Mouse (Mus musculus) R1 (cell line): Measurements from ENCODE around the gene Cux1.

ENCODE experiments used
- DNase-seq: peaks from one replicate; pipeline ENCODE4 v3.0.0-alpha.2; 2018; ENCODE audit warnings: low read depth, low spot score

Cux1 gene

DNA sequence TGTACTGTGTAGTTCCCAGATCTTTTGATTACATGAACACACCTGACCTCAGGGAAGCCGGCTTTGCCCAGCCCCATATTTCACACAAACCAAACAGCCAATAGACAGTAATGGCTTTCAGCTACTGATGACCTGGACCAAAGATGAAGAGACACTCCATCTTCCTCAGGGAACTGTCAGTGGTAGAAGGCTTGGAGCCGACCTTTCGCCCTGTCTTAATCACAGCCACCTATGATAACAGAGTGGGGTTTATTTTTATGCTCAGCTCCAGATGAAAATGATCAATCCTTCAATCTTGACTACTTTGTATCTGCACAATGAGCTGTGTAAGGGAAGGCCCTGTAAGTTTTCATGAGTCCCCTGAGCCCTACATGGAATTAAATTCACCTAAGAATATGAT is 93.2 kb downstream of the Cux1 start:
- DNase-seq, result no peak

DNA sequence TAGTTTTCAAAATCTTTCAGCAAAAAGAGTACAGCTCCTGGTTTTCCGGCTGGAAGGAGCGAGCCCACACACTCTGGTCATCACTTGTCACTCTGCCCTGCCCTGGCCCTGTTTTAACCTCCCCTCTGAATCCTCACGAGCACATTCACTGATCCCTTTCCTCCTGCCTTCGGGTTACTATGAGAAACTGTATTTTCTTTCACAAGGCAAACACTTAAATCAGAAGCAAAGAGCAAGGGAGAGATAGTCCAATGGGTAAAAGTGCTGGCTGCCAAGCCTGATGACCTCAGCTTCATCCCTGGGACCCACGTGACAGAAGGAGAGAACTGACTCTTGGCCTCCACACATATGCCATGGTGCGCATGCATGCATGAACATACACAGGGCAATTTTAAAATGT is 94.0 kb downstream of the Cux1 start:
- no peak for DNase-seq

DNA sequence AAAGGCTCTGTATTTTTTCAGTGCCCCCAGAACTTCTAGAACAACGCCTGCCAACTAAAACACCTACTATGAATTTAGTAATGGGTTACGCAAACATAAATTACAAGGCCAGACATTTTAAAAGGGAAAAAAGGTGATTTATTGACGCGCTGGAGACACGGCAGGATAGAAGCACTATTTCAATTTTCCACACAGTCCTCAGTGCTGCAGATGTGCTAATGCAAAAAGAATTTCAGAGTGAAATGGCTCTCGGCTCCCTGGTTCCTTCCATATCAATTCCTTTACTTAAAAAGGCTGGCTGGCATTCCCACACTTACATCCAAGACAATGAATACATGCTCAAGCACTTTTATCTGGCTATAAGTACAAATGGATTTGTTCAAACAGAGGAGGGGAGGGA is 94.4 kb downstream of the Cux1 start:
- no peak for DNase-seq

DNA sequence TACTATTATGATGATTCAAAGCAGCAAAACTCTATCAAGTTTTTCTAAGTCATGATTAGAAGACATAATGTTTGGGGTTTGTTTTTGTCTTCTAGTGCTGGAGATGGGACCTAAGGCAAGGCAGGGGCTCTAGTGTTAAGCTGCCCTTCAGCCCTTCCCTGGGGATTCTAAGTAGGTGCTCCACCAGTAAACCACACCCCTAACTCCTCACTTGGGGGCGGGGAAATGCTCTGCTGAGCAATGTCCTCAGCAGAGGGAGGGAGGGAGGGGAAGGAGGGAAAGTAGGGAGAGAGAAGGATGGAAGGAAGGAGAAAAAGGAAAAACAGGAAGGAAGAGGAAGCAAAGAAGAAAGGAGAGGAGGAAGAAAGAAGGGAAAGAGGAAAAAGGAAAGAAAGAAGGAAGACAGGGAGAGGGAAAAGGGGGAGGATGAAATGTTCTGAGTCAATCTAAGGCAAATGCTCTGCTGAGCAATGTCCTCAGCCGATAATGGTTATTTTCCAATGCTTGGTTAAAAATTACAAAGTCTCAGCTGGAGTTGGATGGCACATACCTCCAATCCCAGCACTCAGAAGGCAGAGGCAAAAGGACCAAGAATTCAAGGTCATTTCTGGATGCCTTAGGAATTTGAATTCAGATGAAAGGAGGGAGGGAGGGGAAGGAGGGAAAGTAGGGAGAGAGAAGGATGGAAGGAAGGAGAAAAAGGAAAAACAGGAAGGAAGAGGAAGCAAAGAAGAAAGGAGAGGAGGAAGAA is 96.1 kb downstream of the Cux1 start:
- peak; percentile 56 for DNase-seq

DNA sequence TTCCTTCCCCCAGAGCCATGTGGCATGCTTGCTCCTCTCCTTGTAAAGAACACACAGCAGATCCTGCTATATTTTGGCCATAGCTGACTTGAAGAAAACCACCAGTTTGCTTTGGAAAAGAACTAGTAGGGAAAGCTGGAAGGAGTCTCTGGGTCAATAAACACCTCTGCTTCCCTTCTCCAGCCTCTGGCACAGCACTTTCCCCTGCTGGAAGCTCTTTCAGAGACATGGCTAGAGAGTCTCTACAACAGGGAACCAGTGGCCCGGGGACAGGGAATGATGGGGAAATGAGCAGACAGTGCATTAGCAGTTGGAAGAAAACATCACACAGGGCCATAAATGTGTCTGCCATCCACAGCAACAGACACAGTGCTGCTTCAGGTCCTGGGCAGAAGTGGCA is 98.0 kb downstream of the Cux1 start:
- DNase-seq, result no peak

DNA sequence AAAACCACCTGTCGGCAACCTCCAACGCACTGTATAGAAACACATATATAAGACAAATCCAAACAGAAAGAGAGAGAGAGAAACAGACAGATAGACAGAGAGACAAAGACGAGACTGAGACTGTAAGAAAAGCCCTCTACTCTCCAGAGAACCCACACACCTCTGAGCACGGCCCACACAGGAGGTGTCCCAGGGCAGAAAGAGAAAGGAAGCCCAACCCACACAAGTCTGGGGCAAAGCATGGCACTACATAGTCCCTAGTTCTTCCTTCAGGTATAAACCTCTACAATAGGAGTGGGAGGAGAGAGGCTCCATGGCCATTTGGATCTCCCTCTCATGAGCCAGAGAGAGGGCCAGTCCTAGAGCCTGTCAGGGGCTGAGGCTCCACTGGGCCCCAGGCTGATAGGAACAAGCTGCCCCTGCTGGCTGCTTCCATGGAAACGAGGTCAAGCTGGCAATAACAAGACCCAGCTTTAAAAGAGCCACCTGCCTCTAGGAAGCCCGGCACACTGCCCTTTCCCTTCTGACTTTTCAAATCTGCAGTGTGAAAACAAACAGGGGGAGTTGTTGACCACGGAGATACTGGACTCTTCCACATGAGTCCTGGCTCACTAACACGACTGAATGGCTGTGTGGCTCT is 99.8 kb downstream of the Cux1 start:
- DNase-seq, result peak; percentile 26

DNA sequence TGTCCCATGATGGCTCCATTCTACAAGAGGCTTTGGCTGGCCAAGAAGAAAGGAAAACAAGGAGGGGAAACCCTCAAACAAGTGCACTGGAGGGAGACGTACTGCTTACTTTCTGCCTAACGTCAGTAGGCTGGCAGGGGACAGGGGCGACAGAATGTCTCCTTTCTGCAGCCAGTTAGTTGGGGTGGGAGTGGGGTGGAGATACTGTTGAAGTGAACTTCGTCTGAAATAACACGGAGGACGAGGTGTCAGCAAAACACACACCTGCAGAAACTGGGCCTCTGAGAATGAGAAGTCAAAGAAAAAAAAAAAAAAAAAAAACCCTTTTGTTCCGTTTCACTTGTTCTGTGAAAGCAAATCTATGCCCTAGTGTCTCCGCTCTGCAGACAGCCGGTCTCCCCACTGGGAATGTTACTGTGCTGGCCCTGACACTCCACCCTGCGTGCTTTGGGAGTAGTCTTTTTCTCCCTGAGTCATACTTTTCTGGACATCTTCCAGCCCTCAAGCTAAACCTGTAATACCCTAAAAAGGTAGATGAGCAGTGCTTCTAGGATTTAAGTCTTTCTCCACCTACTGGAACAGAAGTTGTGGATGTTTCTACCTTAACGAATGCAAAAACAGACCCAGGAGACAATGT is 101.4 kb downstream of the Cux1 start:
- no peak for DNase-seq

DNA sequence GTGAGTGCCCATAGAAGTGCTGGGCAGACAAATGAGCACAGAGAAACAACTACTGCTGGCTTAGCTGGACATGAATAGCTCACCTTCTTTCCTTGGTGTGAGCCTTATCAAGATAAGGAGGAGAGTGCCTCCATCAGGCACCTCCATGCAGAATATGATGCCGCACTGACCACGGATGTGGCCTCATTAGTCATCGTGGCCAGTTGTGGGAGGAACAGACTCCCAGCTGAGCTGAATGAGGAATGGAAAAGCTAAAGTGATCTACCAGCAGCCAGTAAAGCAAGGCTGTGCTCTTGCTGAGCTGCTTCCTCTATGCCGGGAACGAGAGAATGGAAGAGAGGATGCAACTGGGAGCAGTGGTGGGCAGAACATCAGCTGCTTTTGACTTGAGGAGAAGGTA is 101.9 kb downstream of the Cux1 start:
- DNase-seq, result no peak

DNA sequence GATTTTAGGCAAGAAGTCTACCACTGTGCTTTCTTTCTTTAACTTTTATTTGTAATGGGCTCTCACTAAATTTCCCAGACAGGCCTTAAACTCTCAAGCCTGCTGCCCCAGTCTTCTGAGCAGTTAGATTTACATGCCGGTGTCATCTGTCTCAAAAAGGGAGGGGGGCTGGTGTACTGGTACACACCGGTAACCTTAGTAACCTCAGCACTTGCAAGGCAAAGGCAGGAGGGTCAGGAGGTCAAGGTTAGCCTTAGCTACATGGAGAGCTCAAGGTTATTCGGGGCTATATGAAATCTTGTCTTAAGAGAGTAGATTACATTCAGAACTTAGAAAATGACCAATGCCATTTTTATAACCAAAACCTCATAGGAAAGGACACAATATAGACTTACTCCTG is 102.4 kb downstream of the Cux1 start:
- DNase-seq, result peak; percentile 72

DNA sequence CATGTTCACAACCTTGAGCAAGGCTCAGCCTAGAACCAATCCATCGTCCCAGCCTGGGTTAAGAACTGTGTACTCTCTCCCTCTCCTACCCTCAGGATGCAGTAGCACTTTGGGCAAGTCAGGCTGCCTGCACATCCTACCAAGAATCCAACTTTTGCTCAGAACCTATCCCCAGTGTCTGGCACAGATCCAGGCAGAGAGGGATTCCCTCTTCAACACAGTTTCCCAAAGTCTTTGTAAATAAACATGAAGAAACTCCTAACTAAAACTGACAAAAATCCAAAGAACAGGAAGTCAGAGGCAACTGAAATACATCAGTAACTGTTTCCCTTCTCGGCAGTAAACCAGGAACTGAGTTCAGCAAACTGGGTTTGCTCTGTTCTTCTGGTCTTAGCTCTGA is 103.2 kb downstream of the Cux1 start:
- DNase-seq, result no peak

DNA sequence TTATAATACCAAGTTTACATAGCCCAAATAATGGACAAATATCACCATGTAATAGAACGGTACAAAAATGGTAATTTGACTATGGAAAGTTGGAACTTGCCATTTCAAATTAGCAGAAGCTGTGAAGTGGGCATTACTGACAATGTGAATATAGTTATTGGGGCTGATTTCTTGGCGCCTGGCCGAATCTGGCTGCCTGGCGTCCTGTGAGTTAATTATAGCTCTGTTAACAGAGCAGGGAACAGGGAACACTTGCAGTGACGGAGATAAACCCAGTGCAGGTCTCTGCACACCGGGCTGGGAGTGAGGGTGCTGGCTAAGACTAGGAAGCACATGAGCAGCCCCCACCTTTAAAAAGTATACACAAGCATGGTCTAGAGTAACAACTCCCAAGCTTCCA is 104.7 kb downstream of the Cux1 start:
- DNase-seq, result no peak

DNA sequence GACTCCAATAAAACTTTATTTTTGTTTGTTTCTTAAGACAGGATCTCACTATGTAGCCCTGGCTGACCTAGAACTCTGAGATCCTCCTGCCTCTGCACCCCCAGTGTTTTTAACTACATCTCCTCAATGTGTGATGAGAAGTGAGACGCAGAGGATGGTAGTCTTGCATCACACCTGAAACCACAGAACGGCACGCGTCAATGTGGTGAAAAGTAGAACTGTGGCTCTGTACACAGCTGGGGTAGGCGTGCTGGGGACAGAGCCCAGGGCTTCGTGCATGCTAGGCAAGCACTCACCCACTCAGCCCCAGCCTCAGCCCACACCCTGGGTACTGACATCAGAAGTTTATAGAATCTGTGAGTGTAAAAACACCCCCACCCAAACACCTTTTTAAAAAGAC is 107.4 kb downstream of the Cux1 start:
- no peak for DNase-seq

DNA sequence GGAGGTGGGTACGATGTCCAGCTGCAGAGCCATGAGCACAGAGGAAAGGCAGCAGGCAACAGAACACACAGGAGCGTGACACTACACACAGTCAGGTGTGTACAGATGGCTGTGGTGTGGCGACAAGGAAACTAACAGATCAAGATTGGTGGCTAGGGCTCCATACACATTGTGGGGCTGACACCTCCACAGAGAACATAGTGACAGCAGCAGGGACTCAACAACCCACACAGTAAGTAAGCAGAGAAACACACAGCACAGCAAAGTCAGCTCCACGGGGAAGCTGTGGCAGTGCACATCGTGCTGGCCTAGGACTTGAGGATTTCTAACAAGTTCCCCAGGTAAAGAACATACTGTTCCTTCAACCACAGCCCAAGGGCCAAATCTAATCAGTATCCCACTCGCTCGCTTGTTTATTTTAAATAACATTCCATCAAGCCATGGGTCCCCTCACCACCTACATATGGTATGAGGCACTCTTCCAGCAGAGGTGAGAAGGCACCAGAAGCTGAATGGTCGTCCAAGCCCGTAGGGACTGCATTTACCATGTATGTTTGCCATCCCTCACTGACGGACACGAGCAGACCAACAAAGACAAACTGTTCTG is 108.3 kb downstream of the Cux1 start:
- no peak for DNase-seq

DNA sequence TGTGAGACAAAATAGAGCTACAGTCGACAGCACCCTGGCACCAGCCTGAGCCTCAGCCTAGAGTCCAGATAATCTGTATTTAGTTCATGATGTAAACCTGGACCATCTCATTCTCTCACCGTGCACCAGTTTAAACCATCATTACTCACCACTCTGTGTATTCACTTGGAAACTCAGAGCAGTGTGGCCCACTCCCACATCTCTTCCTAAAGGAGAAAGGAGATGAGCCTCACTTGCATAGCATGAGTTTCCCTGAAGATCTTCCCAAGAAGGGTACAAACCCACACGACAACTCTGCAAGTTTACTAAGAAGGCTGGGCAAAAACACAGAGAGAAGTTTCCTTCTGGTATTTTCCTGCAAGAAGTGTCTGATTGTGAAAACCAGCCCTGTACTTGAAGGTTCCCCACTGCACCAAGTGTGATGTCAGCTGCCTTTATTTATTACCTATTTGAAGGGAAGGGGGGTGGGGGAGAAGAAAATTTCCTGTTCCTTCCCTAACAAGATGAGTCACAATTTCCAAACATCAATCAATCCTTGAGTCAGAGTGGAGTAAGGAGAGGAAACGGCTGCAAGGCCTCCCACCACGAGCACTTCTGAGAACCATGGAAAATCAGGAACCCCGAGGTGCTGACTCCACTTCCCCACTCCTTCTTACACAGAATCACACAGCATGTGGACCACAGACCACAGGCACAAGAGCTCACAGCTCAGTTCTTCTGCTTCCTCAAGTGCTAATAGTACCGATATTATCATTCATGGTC is 109.0 kb downstream of the Cux1 start:
- no peak for DNase-seq

DNA sequence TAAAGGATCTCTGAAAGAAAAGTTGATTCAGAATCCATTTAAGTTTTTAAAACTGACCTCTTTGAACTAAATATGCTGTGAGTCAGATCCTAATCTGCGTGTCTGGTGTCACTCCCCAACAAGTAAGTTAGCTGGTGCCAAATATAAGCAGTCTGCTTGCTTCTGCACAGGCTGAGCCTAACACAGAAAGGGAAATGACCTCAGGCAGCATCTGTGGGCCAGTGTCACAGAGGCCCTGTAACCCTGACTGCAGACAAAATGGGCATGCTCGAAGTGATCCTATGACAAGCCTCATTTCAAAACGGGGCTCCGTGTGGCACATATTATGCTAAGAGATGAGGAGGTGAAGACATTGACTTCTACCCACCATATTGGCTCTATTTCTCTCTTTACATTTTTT is 110.9 kb downstream of the Cux1 start:
- no peak for DNase-seq

DNA sequence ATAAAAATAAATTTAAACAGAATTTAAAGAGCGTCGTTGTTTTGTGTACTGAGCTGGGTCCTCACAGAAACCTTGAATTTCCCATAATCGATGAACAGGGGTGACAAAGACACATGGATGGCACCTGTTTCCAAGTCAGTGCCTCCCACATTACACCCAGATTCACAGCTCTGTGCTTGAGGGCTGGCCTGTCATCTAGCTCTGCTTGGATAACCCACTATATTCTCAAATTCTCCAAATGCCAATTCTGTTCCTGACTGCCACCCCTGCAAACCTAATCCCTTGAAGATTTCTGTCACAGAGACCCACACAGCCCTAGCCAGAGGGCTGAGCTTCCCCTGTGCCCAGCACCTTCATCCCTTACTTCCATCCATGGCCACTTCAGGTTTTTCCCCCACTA is 114.6 kb downstream of the Cux1 start:
- no peak for DNase-seq

DNA sequence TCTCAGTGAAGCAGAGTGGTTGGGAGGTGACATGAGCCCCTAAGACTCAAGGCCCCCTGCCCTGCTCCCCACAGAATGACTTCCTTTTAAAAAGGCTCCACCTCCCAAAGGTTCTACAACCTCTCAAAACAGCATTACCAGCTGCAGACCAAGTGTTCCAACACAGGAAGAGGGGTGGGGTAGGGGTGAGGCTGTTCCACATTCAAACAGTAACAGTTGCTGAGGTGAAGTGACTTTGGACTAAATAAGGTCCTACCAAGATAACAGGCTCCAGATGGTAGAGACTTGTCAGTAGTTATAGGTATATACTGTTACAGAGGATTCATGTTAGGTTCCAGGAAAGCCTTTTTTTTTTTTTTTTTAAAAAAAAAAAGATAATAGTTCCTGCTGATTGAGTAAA is 117.5 kb downstream of the Cux1 start:
- DNase-seq, result no peak

DNA sequence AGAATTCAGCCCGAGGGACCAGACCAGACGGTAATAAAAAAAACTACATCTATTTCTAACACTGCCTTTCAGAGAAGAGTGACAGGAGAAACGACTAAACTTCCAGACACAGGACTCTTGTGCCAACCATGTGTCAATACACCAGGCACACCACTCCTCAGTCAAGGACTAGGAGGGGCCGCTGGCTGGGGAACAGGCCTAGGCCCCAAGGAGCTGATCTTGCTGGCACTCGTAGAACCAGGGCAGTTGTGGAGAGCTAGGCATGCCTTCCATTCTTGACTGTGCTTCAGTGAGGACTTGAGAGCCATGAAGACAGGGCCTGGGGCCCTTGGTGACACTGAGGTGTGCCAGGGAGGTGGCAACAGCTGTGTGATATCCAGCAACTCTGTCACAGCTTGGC is 121.3 kb downstream of the Cux1 start:
- no peak for DNase-seq

DNA sequence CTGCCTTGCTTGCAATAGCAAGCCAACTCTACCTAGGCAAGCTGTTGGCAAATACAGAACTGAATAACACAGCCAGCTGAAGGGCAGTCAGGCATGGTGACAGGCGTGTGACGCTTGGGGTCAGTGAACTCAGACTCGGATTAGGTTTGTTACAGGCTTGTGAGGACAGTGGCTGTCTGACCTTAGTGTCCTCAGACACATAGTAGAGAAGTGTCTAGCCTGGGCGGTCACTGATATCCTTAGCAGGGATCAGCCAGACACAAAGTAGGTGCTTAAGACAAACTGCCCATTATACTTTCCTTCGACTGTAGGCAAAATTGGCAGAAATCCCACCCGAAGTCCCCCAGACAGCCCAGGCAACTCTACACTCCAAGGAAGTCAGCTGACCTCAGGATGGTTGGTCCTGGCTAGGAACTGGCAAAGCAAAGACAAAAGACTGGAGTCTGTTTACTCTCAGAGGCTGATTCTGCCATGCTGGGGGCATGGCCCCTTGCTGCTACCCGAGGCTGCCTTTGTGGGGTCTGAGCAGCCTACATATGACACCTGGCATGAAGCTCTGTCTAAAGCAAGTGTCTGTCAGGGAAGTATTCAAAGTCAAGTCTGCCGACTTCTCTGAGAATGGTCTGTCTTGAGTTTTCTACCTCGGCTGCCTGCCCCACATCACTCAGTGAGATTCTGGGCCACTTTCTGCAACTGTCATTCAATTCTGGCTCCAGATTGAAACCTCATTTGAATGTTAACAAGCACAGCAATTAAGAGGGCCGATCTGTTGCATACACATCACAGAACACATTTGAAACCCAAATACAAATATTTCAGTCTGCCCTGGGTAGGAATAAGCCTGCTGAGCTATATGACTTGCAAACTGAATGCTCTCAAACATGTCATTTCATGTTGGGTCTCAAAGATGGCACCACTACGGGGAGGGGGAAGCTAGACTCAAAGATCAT is 124.8 kb downstream of the Cux1 start:
- no peak for DNase-seq

DNA sequence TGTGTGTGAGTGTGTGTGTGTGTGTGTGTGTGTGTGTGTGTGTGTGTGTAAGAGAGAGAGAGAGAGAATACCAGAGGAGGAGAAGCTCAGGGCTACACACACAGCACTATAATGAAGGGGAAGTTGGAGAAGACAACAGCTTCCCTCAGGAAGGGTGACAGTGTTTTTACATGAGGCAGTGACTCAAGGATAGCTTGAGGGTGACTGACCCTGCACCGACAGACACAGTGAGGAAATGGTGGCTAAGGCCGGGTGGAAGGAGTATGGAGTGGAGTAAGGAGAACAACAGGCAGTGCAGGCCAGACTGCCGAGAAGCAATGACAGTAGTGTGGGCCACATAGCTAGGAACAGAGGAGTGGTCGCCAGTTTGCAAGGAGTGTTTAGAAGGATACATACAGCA is 137.6 kb downstream of the Cux1 start:
- DNase-seq, result no peak

DNA sequence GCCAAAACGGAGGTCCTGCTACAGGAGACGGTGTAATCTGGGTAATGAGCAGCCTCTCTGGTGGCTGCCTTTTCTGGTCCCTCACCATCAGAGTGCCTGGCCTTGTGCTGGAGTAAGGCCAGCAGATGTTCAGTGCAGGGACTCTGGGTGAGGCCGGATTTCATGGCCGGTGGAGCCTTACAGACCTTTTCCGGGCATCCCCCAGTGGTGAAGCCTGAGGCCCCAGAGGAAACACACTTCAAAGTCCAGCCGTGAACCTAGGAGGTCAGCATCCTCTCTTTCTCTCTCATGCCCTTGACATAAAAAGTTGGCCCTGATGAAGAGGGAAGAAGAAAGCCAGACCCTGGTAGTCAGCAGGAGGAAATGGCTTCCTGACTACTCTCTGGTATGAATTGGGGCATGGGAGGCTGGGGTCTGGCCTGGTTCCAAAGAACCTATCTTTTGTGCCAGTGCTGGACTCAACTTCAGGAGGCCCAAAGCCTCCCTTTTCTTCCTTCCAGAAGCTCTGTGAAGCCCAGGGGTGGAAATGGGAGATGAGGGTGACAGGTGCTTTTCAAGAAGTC is 138.7 kb downstream of the Cux1 start:
- DNase-seq, result no peak
